Comparison of ENCODE assay signal across 8 mouse cellular contexts in genomic region chr4:62517538-62518415, GRCm38 (mm10). TPM values are rescaled to one million over a fixed set of nuclear protein-coding genes. Genes with fewer than 3 reads are reported as not detected.
DNase-seq lines count a peak whose midpoint lies in the region; ATAC-seq and TF ChIP-seq lines count a peak whose summit lies in the region.

No protein-coding gene starts in this region.

- H3K27ac ChIP-seq in kidney, embryonic 14.5 days (ENCODE audit: low read depth, low read length): no peak overlapping the region; the same call in 1 of the 2 replicates
- peak overlapping the region; percentile 25; the same call in 1 of the 2 replicates for H3K27ac ChIP-seq in forebrain, embryonic 13.5 days
- peak overlapping the region; percentile 98 for H3K27ac ChIP-seq in liver, embryonic 14.5 days

- whole genome bisulfite sequencing in kidney, embryonic 14.5 days: 63% methylated on average over 10 of the region's 10 CpGs
- WGBS in forebrain, embryonic 13.5 days: 84% methylated on average over 10 of the region's 10 CpGs
- WGBS in liver, embryonic 14.5 days (ENCODE audit: insufficient replicate concordance): 33% methylated on average over 10 of the region's 10 CpGs

- peak overlapping the region; percentile 58; the same call in 1 of the 2 replicates for H3K4me2 ChIP-seq in kidney, embryonic 14.5 days (replicated peaks; ENCODE audit: low read depth, low read length)
- H3K4me2 ChIP-seq in forebrain, embryonic 13.5 days: peak overlapping the region; percentile 75
- peak overlapping the region; percentile 87 for H3K4me2 ChIP-seq in liver, embryonic 14.5 days (ENCODE audit: low read depth)

- peak overlapping the region; percentile 83 for H3K9ac ChIP-seq in kidney, embryonic 14.5 days (ENCODE audit: low read depth, low read length)
- H3K9ac ChIP-seq in forebrain, embryonic 13.5 days: peak overlapping the region; percentile 85
- H3K9ac ChIP-seq in liver, embryonic 14.5 days (replicated peaks): peak overlapping the region; percentile 100

- peak overlapping the region; percentile 80; the same call in 1 of the 2 replicates for H3K4me3 ChIP-seq in kidney, embryonic 14.5 days (ENCODE audit: low read length)
- H3K4me3 ChIP-seq in forebrain, embryonic 13.5 days: no peak overlapping the region; the same call in 1 of the 2 replicates
- H3K4me3 ChIP-seq in liver, embryonic 14.5 days (ENCODE audit: insufficient read depth in 1 of 2, low read depth in 2 of 2, low read length in 2 of 2): peak overlapping the region; percentile 92 to 98

- ATAC-seq in kidney, embryonic 14.5 days (ENCODE audit: low FRiP score, low TSS enrichment): no peak
- no peak for ATAC-seq in forebrain, embryonic 13.5 days
- no peak for ATAC-seq in liver, embryonic 14.5 days (ENCODE audit: insufficient read depth)
- ATAC-seq in cerebellum, adult (ENCODE audit: insufficient number of reproducible peaks, low FRiP score, low TSS enrichment): no peak

- TF ChIP-seq EP300 in liver, embryonic 14.5 days (IDR thresholded peaks at IDR 0.05; ENCODE audit: low read depth): no peak

- no peak for DNase-seq in kidney, adult 8-10 months
- DNase-seq in MEL-GATA-1-ER (ENCODE audit: extremely low read depth, low read depth): peak; percentile 44
- DNase-seq in liver, embryonic 14.5 days (ENCODE audit: low read depth in 3 of 3, low spot score in 3 of 3): no peak
- DNase-seq in thymus, postnatal 4 days: no peak
- no peak for DNase-seq in gastrocnemius, postnatal 36 days

- peaks cover 38% of the 10 kb centered on the region for H3K4me1 ChIP-seq in kidney, embryonic 14.5 days (ENCODE audit: control insufficient read depth, insufficient read depth, low read length)
- H3K4me1 ChIP-seq in forebrain, embryonic 13.5 days: peaks cover 19% of the 10 kb centered on the region
- peaks cover 21 to 42% of the 10 kb centered on the region in 2 experiments for H3K4me1 ChIP-seq in liver, embryonic 14.5 days (replicated peaks; ENCODE audit: control insufficient read depth in 2 of 2, insufficient read depth in 2 of 2, low read length in 1 of 2)

- H3K9me3 ChIP-seq in kidney, embryonic 14.5 days (ENCODE audit: control insufficient read depth, low read length): no peaks in the 10 kb centered on the region
- H3K9me3 ChIP-seq in forebrain, embryonic 13.5 days (replicated peaks): no peaks in the 10 kb centered on the region
- H3K9me3 ChIP-seq in liver, embryonic 14.5 days (ENCODE audit: control insufficient read depth, low read length): no peaks in the 10 kb centered on the region

- peaks cover 20% of the 10 kb centered on the region for H3K36me3 ChIP-seq in kidney, embryonic 14.5 days (ENCODE audit: control insufficient read depth, insufficient read depth, low read length)
- peaks cover 14% of the 10 kb centered on the region for H3K36me3 ChIP-seq in forebrain, embryonic 13.5 days (ENCODE audit: poor library complexity, severe bottlenecking)
- H3K36me3 ChIP-seq in liver, embryonic 14.5 days (replicated peaks; ENCODE audit: control insufficient read depth, insufficient read depth, low read depth): peaks cover 34% of the 10 kb centered on the region

- intact Hi-C loops in gastrocnemius, postnatal 36 days (cut with DNase I): no loop called here

- TF ChIP-seq CTCF in liver, embryonic 14.5 days (IDR thresholded peaks at IDR 0.05; ENCODE audit: low read depth): peak; percentile 10; the same call in 1 of the 2 replicates

- no peaks in the 10 kb centered on the region for H3K27me3 ChIP-seq in kidney, embryonic 14.5 days (ENCODE audit: control insufficient read depth, insufficient read depth, low read length)
- H3K27me3 ChIP-seq in forebrain, embryonic 13.5 days: no peaks in the 10 kb centered on the region
- H3K27me3 ChIP-seq in liver, embryonic 14.5 days (ENCODE audit: control insufficient read depth, insufficient read depth, low read length): no peaks in the 10 kb centered on the region

RNA-seq across cellular contexts. Expression of gene Alad, which starts 1.9 kb away (rescaled TPM):
- 107 and 108 TPM in 2 replicates for polyA plus RNA-seq in kidney, embryonic 14.5 days (2014; fragmentation: Nextera tagmentation; extraction: Ambion mirVana)
- 65.4 and 69.8 TPM in 2 replicates for polyA plus RNA-seq in forebrain, embryonic 13.5 days (2015; fragmentation: Nextera tagmentation; extraction: Ambion mirVana)
- polyA plus RNA-seq in liver, embryonic 14.5 days (2012; rRNA removed): 296 and 338 TPM in 2 replicates
- polyA plus RNA-seq in liver, embryonic 14.5 days (2014; fragmentation: Nextera tagmentation; extraction: Ambion mirVana): 629 and 675 TPM in 2 replicates
- total RNA-seq in gastrocnemius, postnatal 36 days (2021): 10 to 100 TPM; 24.5 to 26.3 TPM

RNA-seq across cellular contexts. Expression of gene Pole3, which starts 7.1 kb away (rescaled TPM):
- polyA plus RNA-seq in kidney, embryonic 14.5 days (2014; fragmentation: Nextera tagmentation; extraction: Ambion mirVana): 89.5 and 104 TPM in 2 replicates
- polyA plus RNA-seq in forebrain, embryonic 13.5 days (2015; fragmentation: Nextera tagmentation; extraction: Ambion mirVana): 112 and 113 TPM in 2 replicates
- polyA plus RNA-seq in liver, embryonic 14.5 days (2012; rRNA removed): 24.3 and 37.4 TPM in 2 replicates
- polyA plus RNA-seq in liver, embryonic 14.5 days (2014; fragmentation: Nextera tagmentation; extraction: Ambion mirVana): 54.7 and 59.8 TPM in 2 replicates
- total RNA-seq in gastrocnemius, postnatal 36 days (2021): 10 to 100 TPM; 14.8 to 15.0 TPM

RNA-seq across cellular contexts. Expression of gene 4933430I17Rik, which starts 7.4 kb away (rescaled TPM):
- 0.49 and 1.0 TPM in 2 replicates for polyA plus RNA-seq in kidney, embryonic 14.5 days (2014; fragmentation: Nextera tagmentation; extraction: Ambion mirVana)
- polyA plus RNA-seq in forebrain, embryonic 13.5 days (2015; fragmentation: Nextera tagmentation; extraction: Ambion mirVana): 0.80 and 1.1 TPM in 2 replicates
- polyA plus RNA-seq in liver, embryonic 14.5 days (2012; rRNA removed): 0.10 and 0.12 TPM in 2 replicates
- 0.08 and 0.20 TPM in 2 replicates for polyA plus RNA-seq in liver, embryonic 14.5 days (2014; fragmentation: Nextera tagmentation; extraction: Ambion mirVana)
- not detected for total RNA-seq in gastrocnemius, postnatal 36 days (2021)

RNA-seq across cellular contexts. Expression of gene Hdhd3, which starts 14.5 kb away (rescaled TPM):
- polyA plus RNA-seq in kidney, embryonic 14.5 days (2014; fragmentation: Nextera tagmentation; extraction: Ambion mirVana): 16.4 and 16.8 TPM in 2 replicates
- 10.5 and 11.2 TPM in 2 replicates for polyA plus RNA-seq in forebrain, embryonic 13.5 days (2015; fragmentation: Nextera tagmentation; extraction: Ambion mirVana)
- 3.6 and 4.2 TPM in 2 replicates for polyA plus RNA-seq in liver, embryonic 14.5 days (2012; rRNA removed)
- polyA plus RNA-seq in liver, embryonic 14.5 days (2014; fragmentation: Nextera tagmentation; extraction: Ambion mirVana): 6.4 and 9.1 TPM in 2 replicates
- total RNA-seq in gastrocnemius, postnatal 36 days (2021): 1 to 10 TPM in 1 of 2 experiments, under 1 TPM in 1; 0.84 to 1.3 TPM

RNA-seq across cellular contexts. Expression of gene Bspry, which starts 37.9 kb away (rescaled TPM):
- 16.8 and 25.8 TPM in 2 replicates for polyA plus RNA-seq in kidney, embryonic 14.5 days (2014; fragmentation: Nextera tagmentation; extraction: Ambion mirVana)
- polyA plus RNA-seq in forebrain, embryonic 13.5 days (2015; fragmentation: Nextera tagmentation; extraction: Ambion mirVana): 0.49 and 0.56 TPM in 2 replicates
- 0.19 and 0.25 TPM in 2 replicates for polyA plus RNA-seq in liver, embryonic 14.5 days (2012; rRNA removed)
- polyA plus RNA-seq in liver, embryonic 14.5 days (2014; fragmentation: Nextera tagmentation; extraction: Ambion mirVana): 0.17 and 0.23 TPM in 2 replicates
- under 1 TPM in 1 of 2 experiments, not detected in 1; 0.10 TPM for total RNA-seq in gastrocnemius, postnatal 36 days (2021)
